Mouse (Mus musculus): ENCODE results near the gene Atp2b1. TPM values are rescaled to one million over a fixed set of nuclear protein-coding genes. Genes with fewer than 3 reads are reported as not detected.

Atp2b1 gene
- total and polyA plus RNA-seq, 3 experiments = 23.5 to 26.6 TPM; not detected in 1

GRCm38 (mm10) chr10:99016996-99017395 is 102.8 kb downstream of the Atp2b1 start:
- TF ChIP-seq ELF1 (IDR thresholded peaks at IDR 0.05; ENCODE audit: low read depth, low read length) (no peak), EP300 (IDR thresholded peaks at IDR 0.05; ENCODE audit: low read depth in 1 of 2, low read length in 2 of 2) (no peak), CTCF (IDR thresholded peaks at IDR 0.05 in 2 of 3, conservative IDR thresholded peaks at IDR 0.05 in 1 of 3; ENCODE audit: control insufficient read depth in 1 of 3, insufficient read depth in 1 of 3, low read depth in 2 of 3, low read length in 3 of 3, poor library complexity in 1 of 3, severe bottlenecking in 1 of 3) (no peak), ZNF384 (IDR thresholded peaks at IDR 0.05; ENCODE audit: low read depth, low read length) (no peak), TBP (IDR thresholded peaks at IDR 0.05; ENCODE audit: low read depth, low read length) (no peak), USF1 (IDR thresholded peaks at IDR 0.05; ENCODE audit: low read depth, low read length) (no peak), POLR2AphosphoS2 (IDR thresholded peaks at IDR 0.05; ENCODE audit: low read length) (no peak), TAL1 (IDR thresholded peaks at IDR 0.05; ENCODE audit: low read length) (no peak), ZC3H11A (IDR thresholded peaks at IDR 0.05; ENCODE audit: low read depth, low read length) (no peak), GABPA (IDR thresholded peaks at IDR 0.05; ENCODE audit: low read depth, low read length) (no peak), BHLHE40 (IDR thresholded peaks at IDR 0.05; ENCODE audit: borderline replicate concordance, low read depth, low read length) (no peak), SMC3 (IDR thresholded peaks at IDR 0.05; ENCODE audit: low read depth, low read length) (no peak), POLR2AphosphoS5 (IDR thresholded peaks at IDR 0.05; ENCODE audit: borderline replicate concordance, low read depth, low read length) (no peak), TCF12 (IDR thresholded peaks at IDR 0.05; ENCODE audit: low read depth, low read length) (no peak), RCOR1 (IDR thresholded peaks at IDR 0.05; ENCODE audit: low read depth, low read length) (no peak), SIN3A (IDR thresholded peaks at IDR 0.05; ENCODE audit: low read length) (no peak), MAX (IDR thresholded peaks at IDR 0.05; ENCODE audit: low read length) (no peak), KAT2A (conservative IDR thresholded peaks at IDR 0.05; ENCODE audit: low read depth, low read length) (no peak)
- Histone ChIP-seq H3K9me3 (replicated peaks; ENCODE audit: insufficient read depth, low read length) (no peaks in the 10 kb centered on the region), H3K27ac (ENCODE audit: control insufficient read depth, low read depth, low read length) (no peak overlapping the region), H3K4me1 (ENCODE audit: control insufficient read depth in 1 of 2, insufficient read depth in 2 of 2, low read length in 2 of 2) (no peaks in the 10 kb centered on the region), H3K36me3 (ENCODE audit: control insufficient read depth in 1 of 2, insufficient read depth in 2 of 2, low read length in 2 of 2) (peaks cover 0 to 12% of the 10 kb centered on the region in 2 experiments; a peak in 2 of 4 replicates), H3K79me2 (ENCODE audit: control insufficient read depth, insufficient read depth, low read length, poor library complexity) (no peaks in the 10 kb centered on the region), H3K27me3 (ENCODE audit: control insufficient read depth in 1 of 2, insufficient read depth in 2 of 2, low read length in 2 of 2) (no peaks in the 10 kb centered on the region), H3K9ac (ENCODE audit: control insufficient read depth, low read depth, low read length, poor library complexity, severe bottlenecking) (no peak overlapping the region), H3K4me3 (ENCODE audit: control insufficient read depth in 1 of 2, insufficient read depth in 1 of 2, low read depth in 2 of 2, low read length in 2 of 2) (no peak overlapping the region)
- DNase-seq (ENCODE audit: low read depth, low spot score) = no peak

- Histone ChIP-seq H3K4me1 (ENCODE audit: control insufficient read depth in 1 of 2, insufficient read depth in 2 of 2, low read length in 2 of 2) (no peaks in the 10 kb centered on the region), H3K27ac (ENCODE audit: control insufficient read depth, low read depth, low read length) (no peak overlapping the region), H3K36me3 (ENCODE audit: control insufficient read depth in 1 of 2, insufficient read depth in 2 of 2, low read length in 2 of 2) (no peaks in the 10 kb centered on the region; a peak in 1 of 4 replicates), H3K27me3 (ENCODE audit: control insufficient read depth in 1 of 2, insufficient read depth in 2 of 2, low read length in 2 of 2) (no peaks in the 10 kb centered on the region), H3K79me2 (ENCODE audit: control insufficient read depth, insufficient read depth, low read length, poor library complexity) (no peaks in the 10 kb centered on the region), H3K9ac (ENCODE audit: control insufficient read depth, low read depth, low read length, poor library complexity, severe bottlenecking) (no peak overlapping the region), H3K9me3 (replicated peaks; ENCODE audit: insufficient read depth, low read length) (no peaks in the 10 kb centered on the region), H3K4me3 (ENCODE audit: control insufficient read depth in 1 of 2, insufficient read depth in 1 of 2, low read depth in 2 of 2, low read length in 2 of 2) (no peak overlapping the region)
- TF ChIP-seq TCF12 (IDR thresholded peaks at IDR 0.05; ENCODE audit: low read depth, low read length) = no peak
- TF ChIP-seq ZNF384 (IDR thresholded peaks at IDR 0.05; ENCODE audit: low read depth, low read length) = peak; percentile 47; the same call in 1 of the 2 replicates
- DNase-seq (ENCODE audit: low read depth, low spot score) = no peak
Observed at GRCm38 (mm10) chr10:99027462-99027861, 113.3 kb downstream of the Atp2b1 start.
